Mouse (Mus musculus) ES-E14 (cell line): ENCODE measurements at regions not wholly inside any gene's neighbourhood (a gene's known extent, or its start where the extent isn't known, plus 50 kb on each side); places are given as distances from the start of the nearest gene placed in this dataset.

Experiments used
- CHD2 ChIP-seq: IDR thresholded peaks from 2 replicates; pipeline ENCODE4 v1.6.1; 2014; ENCODE audit warnings: mild to moderate bottlenecking, low read depth, low read length, inconsistent platforms
- HCFC1 ChIP-seq: IDR thresholded peaks from 2 replicates; pipeline ENCODE4 v1.6.1; 2012; ENCODE audit warnings: low read length, inconsistent platforms, borderline replicate concordance; ENCODE audit not compliant: insufficient read depth
- MAFK ChIP-seq: IDR thresholded peaks from 2 replicates; pipeline ENCODE4 v1.6.1; 2014; ENCODE audit warnings: mild to moderate bottlenecking, low read depth, low read length, inconsistent platforms; ENCODE audit not compliant: insufficient read depth
- ZC3H11A ChIP-seq: IDR thresholded peaks from 2 replicates; pipeline ENCODE4 v1.6.1; 2012; ENCODE audit warnings: low read depth, mild to moderate bottlenecking, inconsistent platforms, low read length, borderline replicate concordance
- ZNF384 ChIP-seq: IDR thresholded peaks from 2 replicates; pipeline ENCODE4 v1.6.1; 2012; ENCODE audit warnings: low read depth, low read length, inconsistent platforms

DNA sequence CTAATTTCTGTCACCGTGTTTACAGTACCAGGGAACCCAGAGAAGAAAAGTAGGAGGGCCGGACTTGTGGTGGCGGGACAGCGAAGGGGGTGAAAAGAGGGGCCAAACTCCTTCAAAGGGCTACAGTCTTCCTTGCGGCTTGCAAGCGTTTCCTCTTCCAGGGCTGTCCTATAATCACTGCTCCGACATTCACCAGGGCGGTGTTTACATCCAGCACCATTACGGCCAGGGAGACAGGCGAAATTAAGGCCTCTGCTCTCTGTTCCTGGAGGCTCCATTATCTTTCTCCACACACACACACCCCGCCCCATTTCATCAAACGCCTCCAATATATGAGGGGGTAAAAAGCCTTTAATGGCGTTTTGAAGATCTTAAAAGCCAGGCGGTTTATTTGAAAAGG lies 162.8 kb upstream of the Tbx3 start:
- no peak for TF ChIP-seq CHD2
- no peak for TF ChIP-seq MAFK
- no peak for TF ChIP-seq HCFC1
- no peak for TF ChIP-seq ZNF384
- no peak for TF ChIP-seq ZC3H11A
